Mouse (Mus musculus): Measurements from ENCODE around the gene B020011L13Rik.
"Not testable (repeated sequence)": the region's sequence is repeated elsewhere in the genome, so short reads cannot be mapped to it uniquely, and the experiment has no call there.

The B020011L13Rik gene

DNA sequence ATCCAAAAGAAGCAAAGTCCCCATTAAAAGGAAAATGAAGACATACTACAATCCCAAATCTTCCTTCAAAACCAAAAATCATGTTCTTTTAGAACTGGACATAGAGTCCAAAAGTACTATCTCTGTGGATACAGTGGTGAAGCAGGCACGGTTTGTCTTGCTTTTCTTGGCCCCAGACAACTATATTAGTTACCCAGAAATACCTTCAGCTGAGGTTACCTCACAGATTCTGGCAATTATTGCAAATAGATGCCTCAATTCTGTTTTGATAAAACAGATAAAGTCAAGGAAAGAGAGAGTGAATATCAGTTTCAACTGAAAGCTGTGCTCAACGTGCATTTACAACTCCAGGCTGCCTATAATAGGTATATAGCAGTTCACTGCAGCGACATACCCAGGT is at the start of gene B020011L13Rik:
Gene B020011L13Rik, plus strand, starts transcription at position 301 of the 400 bp plus-strand sequence.
- DNase-seq (ENCODE audit: low spot score in 2 of 2) = not testable (repeated sequence)

DNA sequence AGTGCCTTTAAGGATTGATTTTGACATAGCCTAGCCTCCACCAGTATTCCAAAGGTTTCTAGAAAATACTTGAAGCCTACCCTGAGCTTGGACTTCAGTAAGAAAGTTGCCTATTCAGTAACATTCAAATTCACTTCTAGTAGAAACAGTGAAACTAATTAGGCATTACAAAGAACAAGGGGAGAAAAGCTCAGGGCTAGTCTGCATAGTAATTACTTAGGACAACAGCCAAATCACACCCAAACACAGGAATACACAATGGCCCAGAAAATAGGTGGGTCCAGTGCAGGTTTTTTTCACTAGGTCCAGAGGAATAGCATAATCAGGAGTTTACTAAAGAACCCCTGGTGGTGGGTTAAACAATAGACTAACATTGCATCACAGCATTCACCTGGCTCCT is 35.3 kb downstream of the B020011L13Rik start:
- DNase-seq (ENCODE audit: low spot score in 2 of 2) = not testable (repeated sequence)

DNA sequence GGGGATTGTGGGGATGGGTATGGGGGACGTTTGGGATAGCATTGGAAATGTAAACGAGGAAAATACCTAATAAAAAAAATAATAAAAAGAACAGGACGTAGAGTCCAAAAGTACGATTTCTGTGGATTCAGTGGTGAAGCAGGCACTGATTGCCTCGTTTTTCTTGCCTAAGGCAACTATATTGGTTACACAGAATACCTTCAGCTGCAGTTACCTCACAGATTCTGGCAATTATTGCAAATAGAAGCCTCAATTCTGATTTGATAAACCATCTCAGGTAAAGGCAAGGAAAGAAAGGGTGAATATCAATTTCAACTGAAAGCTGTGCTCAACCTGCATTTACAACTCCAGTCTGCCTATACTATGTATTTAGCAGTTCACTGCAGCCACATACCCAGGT is 48.8 kb downstream of the B020011L13Rik start, which contains the start of gene Gm28360:
Gene Gm28360, plus strand, starts transcription at position 301 of the 400 bp plus-strand sequence.
- not testable (repeated sequence) for DNase-seq (ENCODE audit: low spot score in 2 of 2)

DNA sequence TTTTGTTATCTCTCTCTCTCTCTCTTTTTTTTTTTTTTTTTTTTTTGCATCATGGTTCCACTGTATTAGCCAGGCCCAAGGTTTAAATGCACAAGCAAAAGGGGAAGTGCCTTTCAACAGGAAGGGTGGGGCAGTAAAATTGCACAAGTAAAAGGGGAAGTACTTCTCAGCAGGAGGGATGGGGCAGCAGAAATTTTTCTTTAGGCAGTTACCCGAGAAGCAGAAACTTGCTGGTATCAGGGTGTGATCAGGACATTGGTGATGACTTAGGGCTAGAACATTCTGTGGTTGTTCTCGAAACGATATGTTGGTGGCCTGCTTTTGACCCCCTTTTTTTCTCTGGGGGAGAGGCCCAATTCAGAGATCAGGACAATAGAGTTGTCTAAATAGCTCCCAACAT is 70.8 kb downstream of the B020011L13Rik start:
- not testable (repeated sequence) for DNase-seq (ENCODE audit: low spot score in 2 of 2)
